Mouse (Mus musculus) neural tube, embryonic 15.5 days (tissue): Measurements from ENCODE around the gene Arhgap15. TPM values are rescaled to one million over a fixed set of nuclear protein-coding genes. Genes with fewer than 3 reads are reported as not detected.

Experiments
- ATAC-seq: fragments of 200-750 bp; cut with Nextera tagmentation; 2 replicates; pipeline ENCODE4 v1.8.0; 2017; ENCODE audit warnings: mild to moderate bottlenecking, moderate TSS enrichment, moderate library complexity; ENCODE audit not compliant: low FRiP score
- H3K27ac ChIP-seq: fragments of 300-500 bp; sonication (generic); replicated peaks from 2 replicates; pipeline ENCODE4 v1.5.1; 2015; ENCODE audit warnings: mild to moderate bottlenecking, inconsistent platforms
- H3K27me3 ChIP-seq: fragments of 300-500 bp; sonication (generic); replicated peaks from 2 replicates; pipeline ENCODE4 v1.6.1; 2015; ENCODE audit warnings: inconsistent platforms
- H3K36me3 ChIP-seq: fragments of 300-500 bp; sonication (generic); 2 replicates; pipeline ENCODE4 v1.6.1; 2015; ENCODE audit warnings: inconsistent platforms
- H3K4me1 ChIP-seq: fragments of 300-500 bp; sonication (generic); 2 replicates; pipeline ENCODE4 v1.6.1; 2015; ENCODE audit warnings: inconsistent platforms
- H3K4me2 ChIP-seq: fragments of 300-500 bp; sonication (generic); 2 replicates; pipeline ENCODE4 v1.6.1; 2015; ENCODE audit warnings: inconsistent platforms, mild to moderate bottlenecking, moderate library complexity
- H3K4me3 ChIP-seq: fragments of 300-500 bp; sonication (generic); replicated peaks from 2 replicates; pipeline ENCODE4 v1.5.1; 2015; ENCODE audit warnings: mild to moderate bottlenecking, inconsistent platforms
- H3K9ac ChIP-seq: fragments of 300-500 bp; sonication (generic); replicated peaks from 2 replicates; pipeline ENCODE4 v1.6.1; 2015; ENCODE audit warnings: mild to moderate bottlenecking, inconsistent platforms
- H3K9me3 ChIP-seq: fragments of 300-500 bp; sonication (generic); replicated peaks from 2 replicates; pipeline ENCODE4 v1.6.1; 2016; ENCODE audit warnings: inconsistent platforms
- WGBS: fragments of 180-500 bp; shearing (Covaris S2); methylation state at CpG from one replicate; pipeline ENCODE4 v1.1.7; 2015; ENCODE audit warnings: mixed read lengths; 5-methylcytosine and 5-hydroxymethylcytosine counted together
- polyA plus RNA-seq: library from polyadenylated mRNA; unstranded; fragments of >200 nt; fragmentation: Nextera tagmentation; extraction: Ambion mirVana; gene quantifications from 2 replicates; pipeline ENCODE4 v1.2.1, GENCODE M21; 2015

The Arhgap15 gene
- polyA plus RNA-seq, 1 experiment from 2014 or later = 3.0 TPM

- Histone ChIP-seq H3K9me3 (no peaks in the 10 kb centered on the region), H3K36me3 (no peaks in the 10 kb centered on the region), H3K4me1 (no peaks in the 10 kb centered on the region; the same call in 1 of the 2 replicates), H3K9ac (no peak overlapping the region), H3K27me3 (no peaks in the 10 kb centered on the region), H3K27ac (no peak overlapping the region), H3K4me3 (no peak overlapping the region), H3K4me2 (no peak overlapping the region)
- WGBS = 8% methylated on average over 6 of the region's 6 CpGs
- ATAC-seq = no peak
Observed at GRCm38 (mm10) chr2:44222176-44222753, 473.6 kb downstream of the Arhgap15 start.

GRCm38 (mm10) chr2:44234856-44235255 lies 486.2 kb downstream of the Arhgap15 start:
- no peak overlapping the region for H3K9ac ChIP-seq
- no peak overlapping the region for H3K4me3 ChIP-seq
- H3K9me3 ChIP-seq = no peaks in the 10 kb centered on the region
- H3K36me3 ChIP-seq = no peaks in the 10 kb centered on the region
- no peak for ATAC-seq
- H3K27ac ChIP-seq = no peak overlapping the region
- H3K4me2 ChIP-seq = no peak overlapping the region
- no peaks in the 10 kb centered on the region for H3K4me1 ChIP-seq
- H3K27me3 ChIP-seq = no peaks in the 10 kb centered on the region
- WGBS = 24% methylated on average over 1 of the region's 1 CpGs

GRCm38 (mm10) chr2:44241657-44242454 lies 493.2 kb downstream of the Arhgap15 start:
- H3K27me3 ChIP-seq = no peaks in the 10 kb centered on the region
- WGBS = 48% methylated on average over 7 of the region's 7 CpGs
- no peak overlapping the region for H3K4me3 ChIP-seq
- H3K9me3 ChIP-seq = no peaks in the 10 kb centered on the region
- H3K9ac ChIP-seq = no peak overlapping the region
- H3K4me1 ChIP-seq = peaks cover 20% of the 10 kb centered on the region
- H3K36me3 ChIP-seq = no peaks in the 10 kb centered on the region
- ATAC-seq = no peak
- no peak overlapping the region for H3K4me2 ChIP-seq
- H3K27ac ChIP-seq = no peak overlapping the region

- H3K4me2 ChIP-seq = peak overlapping the region; percentile 33
- H3K9ac ChIP-seq = no peak overlapping the region
- no peaks in the 10 kb centered on the region for H3K36me3 ChIP-seq
- 38% methylated on average over 15 of the region's 15 CpGs for WGBS
- no peaks in the 10 kb centered on the region for H3K27me3 ChIP-seq
- no peaks in the 10 kb centered on the region for H3K9me3 ChIP-seq
- no peak overlapping the region for H3K4me3 ChIP-seq
- H3K27ac ChIP-seq = peak overlapping the region; percentile 61
- ATAC-seq = peak; percentile 76
- H3K4me1 ChIP-seq = peaks cover 20% of the 10 kb centered on the region
Observed at GRCm38 (mm10) chr2:44242628-44243255, 494.1 kb downstream of the Arhgap15 start.

GRCm38 (mm10) chr2:44255343-44255742 lies 506.7 kb downstream of the Arhgap15 start:
- Histone ChIP-seq H3K27ac (no peak overlapping the region), H3K36me3 (no peaks in the 10 kb centered on the region), H3K4me3 (no peak overlapping the region), H3K9me3 (no peaks in the 10 kb centered on the region), H3K9ac (no peak overlapping the region), H3K4me2 (no peak overlapping the region), H3K27me3 (no peaks in the 10 kb centered on the region), H3K4me1 (no peaks in the 10 kb centered on the region)
- WGBS = 67% methylated on average over 4 of the region's 4 CpGs
- no peak for ATAC-seq

GRCm38 (mm10) chr2:44257946-44258345 lies 509.3 kb downstream of the Arhgap15 start:
- H3K4me1 ChIP-seq = no peaks in the 10 kb centered on the region
- 85% methylated on average over 2 of the region's 2 CpGs for WGBS
- H3K9me3 ChIP-seq = no peaks in the 10 kb centered on the region
- no peak overlapping the region for H3K4me2 ChIP-seq
- ATAC-seq = no peak
- no peak overlapping the region for H3K4me3 ChIP-seq
- no peak overlapping the region for H3K27ac ChIP-seq
- H3K9ac ChIP-seq = no peak overlapping the region
- H3K36me3 ChIP-seq = no peaks in the 10 kb centered on the region
- H3K27me3 ChIP-seq = no peaks in the 10 kb centered on the region

GRCm38 (mm10) chr2:44271455-44272346 lies 523.1 kb downstream of the Arhgap15 start:
- Histone ChIP-seq H3K4me2 (peak overlapping the region; percentile 15; the same call in 1 of the 2 replicates), H3K9ac (no peak overlapping the region), H3K27ac (no peak overlapping the region), H3K27me3 (no peaks in the 10 kb centered on the region), H3K4me1 (no peaks in the 10 kb centered on the region), H3K4me3 (no peak overlapping the region), H3K9me3 (no peaks in the 10 kb centered on the region), H3K36me3 (no peaks in the 10 kb centered on the region)
- ATAC-seq = no peak
- WGBS = 43% methylated on average over 17 of the region's 17 CpGs

GRCm38 (mm10) chr2:44272606-44273005 lies 524.0 kb downstream of the Arhgap15 start:
- ATAC-seq = no peak
- H3K4me2 ChIP-seq = no peak overlapping the region
- H3K27me3 ChIP-seq = no peaks in the 10 kb centered on the region
- H3K36me3 ChIP-seq = no peaks in the 10 kb centered on the region
- H3K27ac ChIP-seq = no peak overlapping the region
- no peak overlapping the region for H3K9ac ChIP-seq
- H3K4me1 ChIP-seq = no peaks in the 10 kb centered on the region
- no peak overlapping the region for H3K4me3 ChIP-seq
- no peaks in the 10 kb centered on the region for H3K9me3 ChIP-seq
- 72% methylated on average over 13 of the region's 13 CpGs for WGBS

- Histone ChIP-seq H3K9me3 (no peaks in the 10 kb centered on the region), H3K4me2 (no peak overlapping the region), H3K36me3 (no peaks in the 10 kb centered on the region), H3K9ac (no peak overlapping the region), H3K4me3 (no peak overlapping the region), H3K27me3 (no peaks in the 10 kb centered on the region), H3K4me1 (no peaks in the 10 kb centered on the region), H3K27ac (no peak overlapping the region)
- 88% methylated on average over 3 of the region's 3 CpGs for WGBS
- no peak for ATAC-seq
Observed at GRCm38 (mm10) chr2:44274425-44274824, 525.8 kb downstream of the Arhgap15 start.

GRCm38 (mm10) chr2:44286181-44286719 lies 537.6 kb downstream of the Arhgap15 start:
- Histone ChIP-seq H3K27ac (no peak overlapping the region), H3K4me2 (no peak overlapping the region), H3K4me3 (no peak overlapping the region), H3K9ac (no peak overlapping the region), H3K4me1 (no peaks in the 10 kb centered on the region), H3K27me3 (no peaks in the 10 kb centered on the region), H3K36me3 (no peaks in the 10 kb centered on the region), H3K9me3 (no peaks in the 10 kb centered on the region)
- WGBS = 88% methylated on average over 4 of the region's 4 CpGs
- no peak for ATAC-seq

GRCm38 (mm10) chr2:44299156-44299555 lies 550.5 kb downstream of the Arhgap15 start:
- Histone ChIP-seq H3K4me1 (no peaks in the 10 kb centered on the region), H3K9ac (no peak overlapping the region), H3K4me3 (no peak overlapping the region), H3K9me3 (no peaks in the 10 kb centered on the region), H3K27me3 (no peaks in the 10 kb centered on the region), H3K36me3 (no peaks in the 10 kb centered on the region), H3K4me2 (no peak overlapping the region), H3K27ac (no peak overlapping the region)
- 49% methylated on average over 3 of the region's 3 CpGs for WGBS
- ATAC-seq = no peak
